Mouse (Mus musculus): ENCODE results near the gene Rab9. TPM values are rescaled to one million over a fixed set of nuclear protein-coding genes. Genes with fewer than 3 reads are reported as not detected.
"Not testable (repeated sequence)": the region's sequence is repeated elsewhere in the genome, so short reads cannot be mapped to it uniquely, and the experiment has no call there.

The Rab9 gene
- 6.1 and 10.3 TPM in 2 replicates for polyA plus RNA-seq (2012; rRNA removed)

DNA sequence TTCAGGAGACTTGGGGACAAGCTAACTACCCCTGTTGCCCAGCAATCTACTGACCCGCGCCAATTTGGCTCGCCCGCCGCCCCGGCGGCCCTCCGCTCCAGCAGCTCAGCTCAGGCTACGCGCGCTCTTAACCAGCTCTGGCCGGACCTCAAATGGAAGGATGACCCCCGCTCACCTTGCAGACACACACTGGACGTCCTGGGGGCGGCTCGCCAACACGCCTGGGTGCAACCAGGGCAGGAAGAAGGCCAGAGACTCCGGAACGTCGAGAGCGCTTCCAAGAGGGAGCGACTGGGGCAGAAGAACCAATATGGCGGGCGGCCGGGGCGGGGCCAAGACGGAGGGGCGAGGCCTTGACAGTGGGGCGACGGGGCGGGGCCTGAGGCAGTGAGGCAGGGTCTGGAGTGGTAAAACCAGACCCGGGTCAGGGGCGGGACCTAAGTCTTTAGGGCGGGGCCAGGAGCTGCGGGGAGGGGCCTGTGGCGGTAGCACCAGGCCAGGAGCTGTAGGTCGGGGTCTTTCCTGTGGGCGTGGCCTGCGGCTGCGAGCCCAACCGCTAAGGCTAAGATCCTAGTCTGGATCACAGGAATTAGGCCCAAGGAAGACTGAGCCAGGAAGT is at the start of gene Rab9:
Gene Rab9 (minus strand): TSS at position 503 of the 619 bp plus-strand sequence.
- no peaks in the 10 kb centered on the region; the same call in 1 of the 2 replicates for H3K4me1 ChIP-seq (ENCODE audit: control insufficient read depth, insufficient read depth, low read length)
- WGBS, result 31% methylated on average over 41 of the region's 41 CpGs
- no peak for TF ChIP-seq CTCF (IDR thresholded peaks at IDR 0.05; ENCODE audit: insufficient read depth, low read length)
- TF ChIP-seq POLR2A (IDR thresholded peaks at IDR 0.05; ENCODE audit: borderline replicate concordance, extremely low read depth, low read depth, low read length), result peak; percentile 51; the same call in 1 of the 2 replicates
- peak; percentile 86 for DNase-seq
- peak within 1 kb of the TSS; percentile 98 for H3K4me3 ChIP-seq (replicated peaks; ENCODE audit: extremely low read depth, low read depth, low read length)

DNA sequence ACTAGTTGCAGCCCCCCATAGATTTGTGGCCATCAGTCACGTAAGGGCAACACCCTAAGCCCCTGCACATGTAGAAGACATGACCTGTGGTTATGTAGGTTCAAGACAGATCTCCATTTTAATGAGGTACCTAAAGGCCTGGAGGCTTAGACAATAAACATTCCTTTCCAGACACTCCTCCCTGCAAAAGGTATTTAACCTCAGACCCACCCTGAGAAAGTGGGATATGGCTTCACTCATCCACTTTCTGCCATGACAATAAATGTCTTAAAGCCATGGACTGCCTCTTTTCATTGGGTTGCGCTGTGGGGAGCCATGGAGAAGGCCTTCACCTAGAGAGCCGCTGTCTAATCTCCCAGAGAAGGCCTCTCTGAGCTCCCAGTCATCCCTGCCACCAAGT is 48.5 kb upstream of the Rab9 start:
- DNase-seq, result no peak
- H3K4me3 ChIP-seq (replicated peaks; ENCODE audit: extremely low read depth, low read depth, low read length), result no peak overlapping the region
- TF ChIP-seq CTCF (IDR thresholded peaks at IDR 0.05; ENCODE audit: insufficient read depth, low read length), result no peak
- no peak for TF ChIP-seq POLR2A (IDR thresholded peaks at IDR 0.05; ENCODE audit: borderline replicate concordance, extremely low read depth, low read depth, low read length)
- H3K4me1 ChIP-seq (ENCODE audit: control insufficient read depth, insufficient read depth, low read length), result no peaks in the 10 kb centered on the region
- WGBS, result 84% methylated on average over 3 of the region's 3 CpGs

DNA sequence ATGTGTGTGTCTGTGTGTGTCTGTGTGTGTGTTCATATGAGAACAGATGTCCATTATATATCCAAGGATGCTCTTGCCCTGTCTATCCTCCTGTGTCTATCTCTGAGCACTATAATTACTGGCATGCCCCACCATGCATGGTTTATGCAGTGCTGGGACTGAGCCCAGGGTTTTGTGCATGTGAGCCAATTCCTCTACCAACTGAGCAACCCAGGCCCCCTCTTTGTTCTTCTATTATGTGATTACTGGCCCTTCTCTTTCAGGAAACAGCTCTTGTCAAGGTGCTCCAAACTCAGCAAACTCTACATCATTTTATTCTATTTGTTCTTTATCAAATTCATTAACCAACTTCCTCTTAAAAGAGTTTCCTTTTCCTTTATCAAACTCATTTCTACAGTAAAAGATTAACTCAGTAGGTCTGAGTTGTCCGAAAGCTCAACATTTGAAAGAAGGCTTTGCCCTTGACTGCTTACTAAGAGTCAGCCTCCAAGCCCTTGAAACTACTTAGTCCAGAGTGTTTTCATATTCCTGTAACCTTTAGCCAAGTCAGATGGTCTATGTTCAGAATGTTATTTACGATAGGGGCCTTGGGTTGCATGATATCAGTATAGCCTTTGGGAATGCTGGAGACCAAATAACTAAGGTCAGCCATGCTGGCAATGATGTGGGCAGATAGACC is 46.1 kb upstream of the Rab9 start:
- TF ChIP-seq POLR2A (IDR thresholded peaks at IDR 0.05; ENCODE audit: borderline replicate concordance, extremely low read depth, low read depth, low read length), result no peak
- no peak for TF ChIP-seq CTCF (IDR thresholded peaks at IDR 0.05; ENCODE audit: insufficient read depth, low read length)
- WGBS, result 78% methylated on average over 2 of the region's 2 CpGs

DNA sequence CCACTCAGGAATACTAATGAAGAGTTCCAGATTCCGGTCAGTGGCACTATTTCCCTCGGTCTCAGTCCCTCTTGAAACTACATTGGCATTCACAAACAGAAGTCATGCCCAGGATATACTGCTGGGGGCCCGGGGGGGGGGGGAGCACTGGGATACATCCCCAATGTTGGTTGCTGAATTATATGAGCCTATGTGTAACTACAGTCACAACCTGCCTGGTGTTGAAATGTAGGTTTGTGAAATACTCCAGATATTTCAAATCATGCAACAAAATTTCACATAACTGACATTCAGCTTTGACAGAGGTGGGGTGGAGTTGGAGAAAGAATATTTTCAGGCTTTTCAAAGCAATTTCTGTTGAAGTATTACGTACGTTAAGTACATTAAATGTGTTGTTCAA is 41.1 kb upstream of the Rab9 start:
- 74% methylated on average over 5 of the region's 5 CpGs for WGBS
- TF ChIP-seq POLR2A (IDR thresholded peaks at IDR 0.05; ENCODE audit: borderline replicate concordance, extremely low read depth, low read depth, low read length), result no peak
- TF ChIP-seq CTCF (IDR thresholded peaks at IDR 0.05; ENCODE audit: insufficient read depth, low read length), result no peak
- Histone ChIP-seq H3K4me3 (replicated peaks; ENCODE audit: extremely low read depth, low read depth, low read length) (no peak overlapping the region), H3K4me1 (ENCODE audit: control insufficient read depth, insufficient read depth, low read length) (no peaks in the 10 kb centered on the region)
- DNase-seq, result no peak

More for the DNA sequence above, 46.1 kb upstream of the Rab9 start:
- no peak for DNase-seq
- H3K4me1 ChIP-seq (ENCODE audit: control insufficient read depth, insufficient read depth, low read length), result no peaks in the 10 kb centered on the region
- H3K4me3 ChIP-seq (replicated peaks; ENCODE audit: extremely low read depth, low read depth, low read length), result no peak overlapping the region

DNA sequence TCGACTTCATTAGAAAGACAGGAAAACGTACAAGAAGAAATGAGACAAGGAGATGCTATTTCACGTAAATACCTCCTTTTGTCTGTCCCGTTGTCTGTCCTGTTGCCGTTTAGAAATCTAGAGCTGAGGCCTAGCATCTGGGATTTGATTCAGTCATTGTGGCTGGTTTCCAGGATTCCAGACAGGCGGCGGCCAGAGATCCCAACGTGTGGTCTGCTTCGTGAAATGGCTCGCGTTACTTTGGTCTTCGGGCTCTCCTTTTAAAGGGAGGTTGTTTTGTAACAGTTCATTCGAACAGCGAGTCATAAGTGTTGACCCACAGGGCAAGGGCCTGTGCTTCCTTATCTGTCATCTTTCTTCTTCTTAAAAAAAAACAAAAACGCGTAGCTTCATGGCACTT is 38.7 kb upstream of the Rab9 start, which contains the start of gene Tceanc:
Gene Tceanc (minus strand): TSS at position 223 of the 400 bp plus-strand sequence.
- 69% methylated on average over 16 of the region's 16 CpGs for WGBS
- no peak for DNase-seq
- TF ChIP-seq CTCF (IDR thresholded peaks at IDR 0.05; ENCODE audit: insufficient read depth, low read length), result no peak
- TF ChIP-seq POLR2A (IDR thresholded peaks at IDR 0.05; ENCODE audit: borderline replicate concordance, extremely low read depth, low read depth, low read length), result no peak

DNA sequence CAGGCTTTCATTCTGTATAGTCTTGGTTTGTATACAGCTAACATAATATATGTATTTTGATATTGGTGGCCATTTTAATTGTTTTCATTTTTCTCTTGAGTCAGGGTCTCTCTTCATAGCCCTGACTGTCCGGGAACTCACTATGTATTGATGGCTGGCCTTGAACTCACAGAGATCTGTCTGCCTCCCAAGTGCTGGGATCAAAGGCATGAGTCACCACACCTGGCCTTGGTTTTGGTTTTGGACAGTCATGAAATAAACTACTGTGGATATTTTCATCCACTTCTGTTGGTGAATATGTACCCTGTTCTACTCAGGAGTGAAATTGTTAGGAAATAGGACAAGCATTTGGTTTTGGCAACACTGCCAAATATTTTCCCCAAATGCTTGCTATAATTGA is 37.0 kb upstream of the Rab9 start:
- Histone ChIP-seq H3K4me1 (ENCODE audit: control insufficient read depth, insufficient read depth, low read length) (no peaks in the 10 kb centered on the region), H3K4me3 (replicated peaks; ENCODE audit: extremely low read depth, low read depth, low read length) (no peak overlapping the region)
- 73% methylated on average over 1 of the region's 1 CpGs for WGBS
- DNase-seq, result no peak
- TF ChIP-seq POLR2A (IDR thresholded peaks at IDR 0.05; ENCODE audit: borderline replicate concordance, extremely low read depth, low read depth, low read length) (no peak), CTCF (IDR thresholded peaks at IDR 0.05; ENCODE audit: insufficient read depth, low read length) (no peak)

More for the DNA sequence above, 38.7 kb upstream of the Rab9 start, which contains the start of gene Tceanc:
- H3K4me3 ChIP-seq (replicated peaks; ENCODE audit: extremely low read depth, low read depth, low read length), result no peak within 1 kb of the TSS
- no peaks in the 10 kb centered on the region for H3K4me1 ChIP-seq (ENCODE audit: control insufficient read depth, insufficient read depth, low read length)

DNA sequence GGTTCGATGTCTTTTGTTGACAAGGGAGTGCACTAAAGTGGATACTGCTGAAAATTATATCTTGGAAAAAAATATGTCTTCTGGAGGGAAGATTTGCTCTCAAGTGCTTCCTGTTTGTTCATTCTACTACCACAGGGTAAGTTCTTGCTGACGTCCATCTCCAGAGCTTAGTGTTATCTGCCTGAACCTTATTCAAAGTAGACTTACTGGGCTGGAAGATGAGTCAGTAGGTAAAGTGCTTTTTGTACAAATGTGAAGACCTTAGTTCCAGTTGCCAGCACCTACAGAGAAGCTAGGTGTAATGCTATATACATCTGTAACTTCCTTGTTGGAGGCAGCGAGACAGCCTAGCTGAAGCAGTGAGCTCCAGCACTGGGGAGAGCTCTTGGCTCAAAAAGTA is 36.3 kb upstream of the Rab9 start:
- 75% methylated on average over 3 of the region's 3 CpGs for WGBS
- Histone ChIP-seq H3K4me3 (replicated peaks; ENCODE audit: extremely low read depth, low read depth, low read length) (no peak overlapping the region), H3K4me1 (ENCODE audit: control insufficient read depth, insufficient read depth, low read length) (no peaks in the 10 kb centered on the region)
- DNase-seq, result no peak
- TF ChIP-seq CTCF (IDR thresholded peaks at IDR 0.05; ENCODE audit: insufficient read depth, low read length) (no peak), POLR2A (IDR thresholded peaks at IDR 0.05; ENCODE audit: borderline replicate concordance, extremely low read depth, low read depth, low read length) (no peak)

DNA sequence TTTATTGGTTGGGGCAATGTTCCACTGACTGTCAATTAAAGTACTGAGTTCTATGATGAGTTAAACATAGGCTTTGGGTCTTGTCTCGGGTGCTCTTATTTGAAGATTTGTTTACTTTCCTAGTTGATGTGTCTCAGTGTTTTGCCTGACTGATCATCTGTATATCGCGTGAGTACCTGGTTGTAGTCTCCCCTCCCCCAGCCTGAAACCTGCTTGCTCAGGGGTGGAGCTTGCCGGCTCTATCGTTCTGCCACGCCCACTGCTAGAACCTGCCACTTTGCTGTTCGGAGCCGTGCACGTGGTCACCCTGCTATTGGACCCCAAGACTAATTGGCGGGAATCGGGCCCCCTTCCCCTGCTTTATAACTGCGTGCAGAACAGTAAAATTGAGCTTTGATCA is 34.4 kb upstream of the Rab9 start:
- not testable (repeated sequence) for H3K4me1 ChIP-seq (ENCODE audit: control insufficient read depth, insufficient read depth, low read length); H3K4me3 ChIP-seq (replicated peaks; ENCODE audit: extremely low read depth, low read depth, low read length); DNase-seq
- WGBS, result 43% methylated on average over 12 of the region's 12 CpGs

DNA sequence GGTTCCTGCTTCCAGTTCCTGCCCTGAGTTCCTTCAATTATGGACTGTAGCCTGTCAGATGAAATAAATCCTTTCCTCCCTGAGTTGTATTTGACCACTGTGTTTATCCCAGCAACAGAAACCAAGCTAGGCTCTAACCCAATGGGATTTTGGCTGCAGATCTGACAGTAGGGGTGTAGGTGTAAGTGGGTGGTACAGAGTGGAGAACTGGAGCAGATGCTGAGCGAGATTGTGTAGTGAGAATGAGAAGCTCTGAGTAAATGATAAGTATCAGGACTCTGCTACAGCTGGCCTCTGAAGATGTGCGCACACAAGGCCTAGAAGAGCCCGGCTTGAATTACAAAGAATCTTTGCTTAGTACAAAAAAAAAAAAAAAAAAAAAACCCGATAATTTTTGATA is 32.4 kb upstream of the Rab9 start:
- no peaks in the 10 kb centered on the region for H3K4me1 ChIP-seq (ENCODE audit: control insufficient read depth, insufficient read depth, low read length)
- 85% methylated on average over 4 of the region's 4 CpGs for WGBS
- no peak overlapping the region for H3K4me3 ChIP-seq (replicated peaks; ENCODE audit: extremely low read depth, low read depth, low read length)
- DNase-seq, result no peak
- TF ChIP-seq POLR2A (IDR thresholded peaks at IDR 0.05; ENCODE audit: borderline replicate concordance, extremely low read depth, low read depth, low read length) (no peak), CTCF (IDR thresholded peaks at IDR 0.05; ENCODE audit: insufficient read depth, low read length) (no peak)

DNA sequence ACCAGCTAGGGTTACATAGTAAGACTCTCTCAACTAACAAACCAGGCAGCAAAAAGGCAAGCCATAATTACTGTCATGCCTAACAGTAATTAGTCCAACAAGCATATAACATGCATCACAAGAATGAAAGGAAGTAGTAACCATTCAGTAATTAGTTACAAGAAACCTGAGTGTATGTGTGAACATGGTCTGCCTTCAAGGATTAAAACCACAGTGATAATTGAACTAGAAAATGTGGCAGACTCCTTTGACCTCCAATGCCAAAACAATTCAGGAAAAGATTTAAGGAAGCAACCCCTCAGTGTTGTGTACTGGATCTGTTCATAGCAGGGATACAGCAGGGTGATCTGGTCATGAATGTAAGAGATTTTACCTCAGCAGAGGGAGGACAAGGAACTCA is 31.4 kb upstream of the Rab9 start:
- Histone ChIP-seq H3K4me1 (ENCODE audit: control insufficient read depth, insufficient read depth, low read length) (no peaks in the 10 kb centered on the region), H3K4me3 (replicated peaks; ENCODE audit: extremely low read depth, low read depth, low read length) (no peak overlapping the region)
- TF ChIP-seq CTCF (IDR thresholded peaks at IDR 0.05; ENCODE audit: insufficient read depth, low read length) (no peak), POLR2A (IDR thresholded peaks at IDR 0.05; ENCODE audit: borderline replicate concordance, extremely low read depth, low read depth, low read length) (no peak)
- DNase-seq, result no peak
